Mouse (Mus musculus) erythroblast, embryonic 14.5 days (primary cell): Measurements from ENCODE around the gene Vash1. TPM values are rescaled to one million over a fixed set of nuclear protein-coding genes. Genes with fewer than 3 reads are reported as not detected.
A peak's percentile ranks its signal among the peaks of the same experiment; 100 is the strongest.

ENCODE experiments used
- H3K27me3 ChIP-seq: 2 replicates; pipeline ENCODE4 v1.6.1; 2012; ENCODE audit warnings: inconsistent platforms; ENCODE audit not compliant: control insufficient read depth
- H3K36me3 ChIP-seq: 2 replicates; pipeline ENCODE4 v1.6.1; 2012; ENCODE audit warnings: mild to moderate bottlenecking, inconsistent platforms; ENCODE audit not compliant: control insufficient read depth
- H3K4me1 ChIP-seq: 2 replicates; pipeline ENCODE4 v1.6.1; 2012; ENCODE audit warnings: inconsistent platforms; ENCODE audit not compliant: control insufficient read depth
- H3K4me3 ChIP-seq: replicated peaks from 2 replicates; pipeline ENCODE3; 2012; ENCODE audit warnings: moderate library complexity, mild to moderate bottlenecking, inconsistent platforms
- H3K9me3 ChIP-seq: 2 replicates; pipeline ENCODE4 v1.6.1; 2012; ENCODE audit warnings: low read length, inconsistent platforms, mixed read lengths; ENCODE audit not compliant: control insufficient read depth
- GATA1 ChIP-seq: IDR thresholded peaks from 2 replicates; pipeline ENCODE4 v1.6.1; 2012; ENCODE audit warnings: low read length, inconsistent platforms, mixed read lengths
- TAL1 ChIP-seq: IDR thresholded peaks from 3 replicates; pipeline ENCODE4 v1.6.1; 2012; ENCODE audit warnings: low read length, inconsistent platforms, mixed read lengths
- polyA plus RNA-seq: library from polyadenylated mRNA; stranded (reverse); fragments of >175 nt; gene quantifications from 2 replicates; pipeline ENCODE4 v1.2.3, GENCODE M21; 2012

Gene Vash1
- polyA plus RNA-seq: 0.06 TPM in 1 of 2 replicates, not detected in the other

DNA sequence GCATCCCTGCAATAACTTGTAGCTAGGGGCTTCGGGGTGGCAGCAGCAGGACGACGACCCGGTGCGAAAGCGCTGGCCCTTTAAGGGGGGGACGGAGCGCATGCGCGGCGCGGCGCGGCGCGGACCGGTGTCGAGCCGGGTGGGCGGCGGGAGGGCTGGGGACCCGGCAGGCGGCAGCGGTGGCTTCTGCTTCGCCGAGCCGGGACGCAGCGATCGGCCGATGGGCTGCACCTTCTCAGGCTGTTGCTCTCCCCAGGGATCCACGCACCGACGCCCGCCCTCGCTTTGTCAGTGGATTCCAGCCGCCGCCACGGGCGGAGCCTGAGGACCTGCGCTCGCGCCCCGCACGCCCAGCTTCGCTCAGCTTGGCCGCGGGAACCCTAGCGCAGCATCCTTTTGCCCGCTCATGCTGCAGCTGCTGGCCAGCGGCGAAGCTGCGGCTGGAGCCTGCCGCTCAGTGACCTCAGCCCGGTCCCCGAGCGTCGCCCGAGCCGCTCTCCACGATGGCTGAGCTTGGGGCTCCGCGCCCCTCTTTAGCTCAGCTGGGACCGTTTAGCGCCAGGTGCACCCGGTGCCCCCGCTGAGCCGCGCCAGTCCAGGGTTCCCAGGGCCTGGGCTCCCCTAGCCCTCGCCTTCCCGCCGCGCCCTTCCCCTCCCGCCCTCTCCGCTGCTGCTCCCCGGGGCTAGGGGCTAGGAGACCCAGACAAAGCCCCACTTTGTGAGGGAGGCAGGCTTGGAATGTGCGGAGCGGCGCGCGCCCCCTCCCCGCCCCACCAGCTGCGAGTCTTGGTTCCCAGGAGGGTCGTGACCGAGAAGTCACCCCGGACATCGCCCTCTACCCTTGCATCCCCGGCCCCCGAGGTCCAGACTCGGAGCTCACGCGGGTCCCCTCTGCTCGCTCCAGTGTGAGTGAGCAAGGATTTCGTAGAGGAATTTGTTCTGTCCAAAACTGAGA lies at the start of gene Vash1:
Vash1 (plus strand) TSS at position 110 of the 955 bp plus-strand sequence.
- Histone ChIP-seq H3K27me3 (peaks cover 36% of the 10 kb centered on the region), H3K4me3 (peak within 1 kb of the TSS; percentile 53), H3K4me1 (peaks cover 5% of the 10 kb centered on the region), H3K9me3 (no peaks in the 10 kb centered on the region), H3K36me3 (no peaks in the 10 kb centered on the region)
- no peak for TF ChIP-seq TAL1
- TF ChIP-seq GATA1: no peak

DNA sequence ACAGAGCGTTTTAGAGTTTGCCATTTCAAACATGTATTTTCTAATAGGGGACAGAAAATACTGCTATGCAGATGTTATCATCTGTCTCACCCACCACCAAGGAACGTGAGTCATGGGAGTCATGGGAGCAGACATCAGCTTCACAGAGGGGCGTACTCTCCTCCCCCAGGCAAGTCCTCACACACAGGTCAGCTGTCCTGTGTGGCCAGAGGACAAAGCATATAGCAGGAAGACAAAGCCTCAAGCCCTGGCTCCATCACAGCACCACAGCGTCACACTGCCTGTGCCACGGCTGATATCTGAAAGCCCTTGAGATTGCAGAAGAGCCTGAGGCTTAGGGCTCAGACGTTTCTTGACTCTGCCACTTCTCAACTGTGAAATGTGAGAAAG lies 49.7 kb upstream of the Vash1 start:
- H3K4me3 ChIP-seq: no peak overlapping the region
- no peaks in the 10 kb centered on the region for H3K4me1 ChIP-seq
- no peaks in the 10 kb centered on the region for H3K36me3 ChIP-seq
- H3K27me3 ChIP-seq: no peaks in the 10 kb centered on the region
- no peaks in the 10 kb centered on the region for H3K9me3 ChIP-seq
- TF ChIP-seq GATA1: no peak
- TF ChIP-seq TAL1: no peak

DNA sequence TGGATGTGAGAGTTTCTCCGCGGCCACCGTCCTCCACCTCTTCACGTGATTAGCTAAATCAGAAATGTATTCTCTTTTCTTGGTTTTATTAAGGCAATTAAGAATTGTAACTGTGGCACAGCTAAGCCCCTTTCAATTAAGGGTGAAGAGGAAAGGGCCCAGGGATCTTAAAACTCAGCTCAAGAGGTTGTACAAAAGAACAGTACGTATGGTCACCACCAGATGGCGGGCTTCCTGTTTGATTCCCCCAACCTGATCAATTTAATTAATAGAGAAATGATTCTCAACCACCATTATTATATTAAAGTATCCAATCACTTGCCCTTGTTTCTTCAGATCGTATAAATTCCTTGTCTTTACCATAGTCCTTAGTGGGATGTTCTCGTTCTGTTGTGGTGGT lies 36.7 kb upstream of the Vash1 start:
- H3K36me3 ChIP-seq: no peaks in the 10 kb centered on the region
- H3K4me1 ChIP-seq: no peaks in the 10 kb centered on the region
- H3K9me3 ChIP-seq: no peaks in the 10 kb centered on the region
- TF ChIP-seq GATA1: no peak
- no peak for TF ChIP-seq TAL1
- H3K27me3 ChIP-seq: no peaks in the 10 kb centered on the region
- H3K4me3 ChIP-seq: no peak overlapping the region

DNA sequence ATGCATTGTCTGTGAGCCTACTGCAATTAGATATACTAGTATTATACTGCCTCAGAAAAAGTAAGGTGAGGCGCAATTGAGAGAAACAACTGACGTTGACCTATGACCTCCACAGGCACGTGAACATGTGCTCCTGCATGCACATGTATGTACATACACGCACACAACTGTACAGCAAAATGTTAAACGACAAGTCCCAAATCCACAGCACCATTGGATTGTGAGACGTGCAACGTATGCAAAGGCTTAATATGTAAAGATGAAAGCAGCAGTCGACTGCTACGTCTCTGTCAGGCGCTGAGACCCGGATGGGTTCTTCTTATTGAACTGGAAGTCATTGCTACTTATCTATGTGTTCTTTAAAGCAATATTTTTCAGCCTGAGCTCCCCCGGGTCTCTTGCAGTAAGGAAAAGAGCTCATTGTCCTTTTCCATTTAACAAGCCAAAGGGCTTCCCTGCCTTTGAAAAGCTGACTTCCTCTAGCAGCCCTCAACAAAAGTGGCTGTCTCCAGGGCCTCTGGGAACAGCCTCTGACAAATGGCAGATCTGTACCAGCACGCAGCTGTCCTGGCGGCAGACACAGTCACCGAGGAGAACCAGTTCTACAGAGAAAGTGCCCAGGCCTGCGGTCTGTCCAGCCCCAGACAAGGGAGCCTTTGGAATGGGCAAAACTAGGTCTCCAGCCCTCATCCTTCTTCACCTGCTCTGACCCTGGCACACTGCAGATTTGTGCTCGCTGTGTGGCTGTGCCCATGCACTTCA lies 33.8 kb upstream of the Vash1 start:
- Histone ChIP-seq H3K4me1 (no peaks in the 10 kb centered on the region), H3K4me3 (no peak overlapping the region), H3K27me3 (no peaks in the 10 kb centered on the region), H3K36me3 (no peaks in the 10 kb centered on the region), H3K9me3 (no peaks in the 10 kb centered on the region)
- no peak for TF ChIP-seq GATA1
- no peak for TF ChIP-seq TAL1

DNA sequence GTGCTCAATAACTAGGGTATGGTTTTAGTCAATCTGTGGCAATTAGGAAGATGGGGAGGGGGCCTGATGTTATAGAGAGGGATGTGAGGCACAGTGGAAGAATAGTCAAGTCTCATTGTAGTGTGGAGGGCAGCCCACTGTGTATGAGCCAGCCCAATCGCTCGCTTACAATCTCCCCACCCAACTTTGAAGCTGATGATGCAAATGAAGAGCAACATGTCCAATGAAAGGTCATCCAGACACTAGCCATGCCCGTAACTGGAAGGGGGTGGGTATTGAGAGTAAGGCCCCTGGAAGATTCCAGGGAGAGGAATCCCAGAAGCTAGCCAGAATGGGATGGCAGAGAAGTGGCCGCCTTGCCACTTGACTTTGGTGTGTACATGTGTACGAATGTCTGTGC lies 33.0 kb upstream of the Vash1 start:
- H3K4me3 ChIP-seq: no peak overlapping the region
- TF ChIP-seq GATA1 (no peak), TAL1 (no peak)

DNA sequence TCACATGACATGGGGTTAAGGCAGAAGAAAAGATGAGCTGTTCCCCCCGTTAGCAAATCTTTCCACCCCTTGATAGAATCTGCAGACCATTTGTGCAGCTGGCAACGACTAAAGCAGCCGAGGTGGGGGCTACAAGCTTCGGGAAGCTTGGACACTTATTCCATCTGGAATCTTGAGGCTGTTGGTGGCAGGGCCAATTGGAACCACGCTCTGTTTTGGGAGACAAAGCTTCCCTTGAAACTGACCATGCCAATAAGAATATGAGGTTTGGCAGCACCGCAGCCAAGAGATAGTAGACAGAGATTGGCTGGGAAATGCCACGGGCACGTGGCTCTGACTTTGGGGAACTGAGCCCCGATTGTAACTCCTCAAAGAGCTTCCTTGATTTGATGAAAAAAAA lies 31.7 kb upstream of the Vash1 start:
- H3K9me3 ChIP-seq: no peaks in the 10 kb centered on the region
- no peaks in the 10 kb centered on the region for H3K27me3 ChIP-seq
- no peaks in the 10 kb centered on the region for H3K4me1 ChIP-seq
- no peak overlapping the region for H3K4me3 ChIP-seq
- H3K36me3 ChIP-seq: no peaks in the 10 kb centered on the region
- TF ChIP-seq GATA1 (no peak), TAL1 (no peak)

More for the DNA sequence above, 33.0 kb upstream of the Vash1 start:
- H3K4me1 ChIP-seq: no peaks in the 10 kb centered on the region
- H3K9me3 ChIP-seq: no peaks in the 10 kb centered on the region
- H3K27me3 ChIP-seq: no peaks in the 10 kb centered on the region
- no peaks in the 10 kb centered on the region for H3K36me3 ChIP-seq

DNA sequence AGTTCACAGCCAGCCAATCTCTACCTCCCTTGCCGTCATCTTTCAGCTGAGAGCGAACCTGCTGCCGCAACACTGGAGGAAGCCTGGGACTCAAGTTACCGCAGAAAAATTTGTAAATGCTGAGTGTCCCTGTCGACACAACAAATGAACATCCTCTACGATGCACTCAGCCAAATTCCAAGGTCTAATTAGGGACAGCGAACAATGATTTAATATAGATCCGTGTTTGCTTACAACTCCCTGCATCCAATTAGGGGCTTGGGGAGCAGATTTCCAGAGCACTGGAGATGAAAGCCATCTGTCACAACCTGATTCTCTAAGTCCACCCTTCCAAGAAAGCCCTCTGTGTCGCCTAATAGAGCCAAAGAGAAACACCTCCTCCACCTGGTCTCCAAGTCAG lies 31.2 kb upstream of the Vash1 start:
- Histone ChIP-seq H3K9me3 (no peaks in the 10 kb centered on the region), H3K27me3 (no peaks in the 10 kb centered on the region), H3K36me3 (no peaks in the 10 kb centered on the region), H3K4me1 (no peaks in the 10 kb centered on the region), H3K4me3 (no peak overlapping the region)
- TF ChIP-seq GATA1: no peak
- no peak for TF ChIP-seq TAL1

DNA sequence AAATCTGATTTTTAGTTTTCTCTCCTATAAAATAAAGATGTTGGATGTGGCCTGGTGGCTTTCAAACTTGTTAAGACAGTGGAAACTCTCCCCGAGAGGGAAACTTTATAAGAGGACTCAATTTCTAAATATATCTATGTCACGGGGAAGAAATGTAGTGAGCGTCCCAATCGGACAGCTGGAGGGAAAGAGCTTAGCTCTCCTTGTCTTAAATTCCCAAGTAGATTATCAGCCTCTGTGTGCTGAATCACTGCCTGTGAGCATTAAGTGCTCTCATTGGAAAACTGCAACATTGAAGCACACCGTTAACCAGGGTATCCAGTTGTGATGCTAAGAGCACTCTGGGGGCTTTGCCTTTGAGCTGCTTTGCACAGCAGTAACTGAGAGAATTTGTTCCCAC lies 30.8 kb upstream of the Vash1 start:
- H3K9me3 ChIP-seq: no peaks in the 10 kb centered on the region
- H3K4me3 ChIP-seq: no peak overlapping the region
- H3K36me3 ChIP-seq: no peaks in the 10 kb centered on the region
- TF ChIP-seq GATA1 (no peak), TAL1 (no peak)
- no peaks in the 10 kb centered on the region for H3K27me3 ChIP-seq
- H3K4me1 ChIP-seq: no peaks in the 10 kb centered on the region

DNA sequence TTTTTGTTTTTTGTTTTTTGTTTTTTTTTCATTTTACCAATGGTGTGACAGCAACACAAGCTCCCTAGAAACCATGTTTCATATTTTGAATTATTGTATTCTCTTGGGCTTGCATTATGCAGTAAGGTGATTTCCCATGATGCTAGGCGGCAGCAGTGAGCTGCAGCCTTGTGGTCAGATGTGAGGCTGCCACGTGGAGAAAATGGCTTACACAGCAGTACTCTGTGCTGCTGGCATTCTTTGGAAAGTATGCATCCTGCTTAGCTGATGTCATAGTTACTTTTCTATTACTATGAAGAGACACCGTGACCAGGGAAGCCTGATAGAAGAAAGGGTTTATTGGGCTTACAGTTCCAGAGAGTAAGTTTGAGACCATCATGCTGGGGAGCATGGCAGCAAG lies 30.0 kb upstream of the Vash1 start:
- H3K27me3 ChIP-seq: no peaks in the 10 kb centered on the region
- no peaks in the 10 kb centered on the region for H3K9me3 ChIP-seq
- TF ChIP-seq TAL1: no peak
- TF ChIP-seq GATA1: no peak
- no peaks in the 10 kb centered on the region for H3K4me1 ChIP-seq
- H3K36me3 ChIP-seq: no peaks in the 10 kb centered on the region
- no peak overlapping the region for H3K4me3 ChIP-seq
